Mouse (Mus musculus): ENCODE measurements around the gene Tyro3.

GRCm38 (mm10) chr2:119855310-119855850, 57.8 kb downstream of the Tyro3 start:
- no peak for TF ChIP-seq POLR2A (IDR thresholded peaks at IDR 0.05; ENCODE audit: insufficient read length, low read depth)
- TF ChIP-seq CEBPB (IDR thresholded peaks at IDR 0.05; ENCODE audit: insufficient read depth, poor library complexity, severe bottlenecking): no peak
- TF ChIP-seq E2F4 (IDR thresholded peaks at IDR 0.05; ENCODE audit: insufficient read depth): no peak
- no peak for TF ChIP-seq POLR2AphosphoS2 (IDR thresholded peaks at IDR 0.05; ENCODE audit: insufficient read length, low read depth)
- no peak for TF ChIP-seq MYOG (IDR thresholded peaks at IDR 0.05; ENCODE audit: control insufficient read depth in 1 of 3, insufficient read depth in 1 of 3, insufficient read length in 2 of 3, low read depth in 2 of 3)
- TF ChIP-seq TCF12 (IDR thresholded peaks at IDR 0.05; ENCODE audit: insufficient read depth, poor library complexity, severe bottlenecking): no peak
- no peak for TF ChIP-seq MAX (IDR thresholded peaks at IDR 0.05; ENCODE audit: low read depth)
- no peak for TF ChIP-seq USF1 (IDR thresholded peaks at IDR 0.05; ENCODE audit: low read depth)
- no peak for TF ChIP-seq MYOD1 (IDR thresholded peaks at IDR 0.05; ENCODE audit: control insufficient read depth in 1 of 3, insufficient read length in 2 of 3, low read depth in 2 of 3)
- TF ChIP-seq TCF3 (IDR thresholded peaks at IDR 0.05; ENCODE audit: insufficient read length, low read depth): no peak
- no peak for TF ChIP-seq SRF (IDR thresholded peaks at IDR 0.05; ENCODE audit: control insufficient read depth, insufficient read length, low read depth)
- TF ChIP-seq REST (IDR thresholded peaks at IDR 0.05; ENCODE audit: insufficient read depth, insufficient read length): no peak
